In genomic region chr6:115322956-115323355, GRCm38 (mm10) we compare ENCODE assay signal across 12 mouse cellular contexts.
"Had no signal": no experiment of that assay in that cellular context is flagged by ENCODE, and none has a peak within 500 bp of the region (broad histone marks: within the 10 kb centered on the region; RNA-seq: fewer than 3 reads in every experiment).

No protein-coding gene starts in this region.

- DNase-seq: kidney, adult 18-20 months; kidney, postnatal 25 days; liver, embryonic 13.5 days; lung, embryonic 14.5 days; right cerebral cortex, postnatal 14 days; right cerebral cortex, postnatal 4 days; thymus, adult 2 months; thymus, postnatal 14 days; thymus, postnatal 4 days had no signal

- H3K4me3 ChIP-seq: liver, embryonic 13.5 days; midbrain, embryonic 12.5 days; midbrain, embryonic 15.5 days; neural tube, embryonic 13.5 days had no signal

- H3K4me2 ChIP-seq: liver, embryonic 13.5 days; lung, embryonic 14.5 days; midbrain, embryonic 12.5 days; midbrain, embryonic 15.5 days; neural tube, embryonic 13.5 days had no signal

- H3K36me3 ChIP-seq: liver, embryonic 13.5 days; midbrain, embryonic 12.5 days; midbrain, embryonic 15.5 days; neural tube, embryonic 13.5 days had no signal

- H3K27me3 ChIP-seq: liver, embryonic 13.5 days; midbrain, embryonic 12.5 days; midbrain, embryonic 15.5 days; neural tube, embryonic 13.5 days had no signal
